Mouse (Mus musculus) forebrain, postnatal 0 days (tissue): Measurements from ENCODE around the gene Rprm. TPM values are rescaled to one million over a fixed set of nuclear protein-coding genes. Genes with fewer than 3 reads are reported as not detected.

ENCODE experiments used
- ATAC-seq: fragments of 200-750 bp; cut with Nextera tagmentation; 2 replicates; pipeline ENCODE4 v1.8.0; 2017; ENCODE audit warnings: mild to moderate bottlenecking, moderate library complexity
- DNase-seq: peaks from one replicate; pipeline ENCODE4 v3.0.0-alpha.2; 2015
- H3K27ac ChIP-seq: fragments of 300-500 bp; sonication (generic); 2 replicates; pipeline ENCODE4 v1.5.1; 2014; ENCODE audit warnings: low read depth, mild to moderate bottlenecking, antibody characterized with exemption, low read length, moderate library complexity, mixed read lengths
- H3K27me3 ChIP-seq: fragments of 300-500 bp; sonication (generic); 2 replicates; pipeline ENCODE4 v1.6.1; 2014; ENCODE audit warnings: mild to moderate bottlenecking, low read length, mixed read lengths; ENCODE audit not compliant: insufficient read depth
- H3K36me3 ChIP-seq: fragments of 300-500 bp; sonication (generic); 2 replicates; pipeline ENCODE4 v1.6.1; 2014; ENCODE audit warnings: mild to moderate bottlenecking, moderate library complexity; ENCODE audit not compliant: insufficient read depth
- H3K4me1 ChIP-seq: fragments of 300-500 bp; sonication (generic); 2 replicates; pipeline ENCODE4 v1.6.1; 2014; ENCODE audit warnings: antibody characterized with exemption; ENCODE audit not compliant: insufficient read depth
- H3K4me2 ChIP-seq: fragments of 300-500 bp; sonication (generic); 2 replicates; pipeline ENCODE4 v1.6.1; 2014; ENCODE audit warnings: low read depth, mild to moderate bottlenecking, moderate library complexity
- H3K4me3 ChIP-seq: fragments of 300-500 bp; sonication (generic); 2 replicates; pipeline ENCODE4 v1.5.1; 2014; ENCODE audit warnings: low read depth, low read length, mixed read lengths
- H3K9ac ChIP-seq: fragments of 300-500 bp; sonication (generic); 2 replicates; pipeline ENCODE4 v1.6.1; 2014; ENCODE audit warnings: mild to moderate bottlenecking
- H3K9me3 ChIP-seq: fragments of 300-500 bp; sonication (generic); 2 replicates; pipeline ENCODE4 v1.6.1; 2016; ENCODE audit warnings: low read length
- CTCF ChIP-seq: sonication (generic); IDR thresholded peaks from 2 replicates; pipeline ENCODE4 v1.5.1; 2016; ENCODE audit warnings: antibody characterized with exemption, control low read depth, low read depth
- WGBS: fragments of 180-500 bp; shearing (Covaris S2); extraction: QIAGEN DNeasy Blood & Tissue Kit; methylation state at CpG from one replicate; pipeline ENCODE4 v1.1.7; 2014; 5-methylcytosine and 5-hydroxymethylcytosine counted together
- polyA plus RNA-seq: library from polyadenylated mRNA; unstranded; fragments of >200 nt; fragmentation: Nextera tagmentation; extraction: Ambion mirVana; gene quantifications from 2 replicates; pipeline ENCODE4 v1.2.1, GENCODE M21; 2015
- total RNA-seq: library from RNA; depleted of rRNA; stranded (reverse); fragments of >200 nt; gene quantifications from 2 replicates; pipeline ENCODE4 v1.2.3, GENCODE M21; 2014

The Rprm gene
- total and polyA plus RNA-seq, 2 experiments from 2014 or later: 143 to 207 TPM

GRCm38 (mm10) chr2:54086254-54086653, 902 bp upstream of the Rprm start:
- Histone ChIP-seq H3K36me3 (no peaks in the 10 kb centered on the region), H3K27ac (no peak overlapping the region), H3K4me3 (no peak overlapping the region), H3K9me3 (no peaks in the 10 kb centered on the region), H3K27me3 (no peaks in the 10 kb centered on the region), H3K4me1 (peaks cover 4% of the 10 kb centered on the region; the same call in 1 of the 2 replicates), H3K4me2 (no peak overlapping the region), H3K9ac (no peak overlapping the region)
- 51% methylated on average over 4 of the region's 4 CpGs for WGBS
- ATAC-seq (no peak), DNase-seq (no peak)
- no peak for TF ChIP-seq CTCF

DNA sequence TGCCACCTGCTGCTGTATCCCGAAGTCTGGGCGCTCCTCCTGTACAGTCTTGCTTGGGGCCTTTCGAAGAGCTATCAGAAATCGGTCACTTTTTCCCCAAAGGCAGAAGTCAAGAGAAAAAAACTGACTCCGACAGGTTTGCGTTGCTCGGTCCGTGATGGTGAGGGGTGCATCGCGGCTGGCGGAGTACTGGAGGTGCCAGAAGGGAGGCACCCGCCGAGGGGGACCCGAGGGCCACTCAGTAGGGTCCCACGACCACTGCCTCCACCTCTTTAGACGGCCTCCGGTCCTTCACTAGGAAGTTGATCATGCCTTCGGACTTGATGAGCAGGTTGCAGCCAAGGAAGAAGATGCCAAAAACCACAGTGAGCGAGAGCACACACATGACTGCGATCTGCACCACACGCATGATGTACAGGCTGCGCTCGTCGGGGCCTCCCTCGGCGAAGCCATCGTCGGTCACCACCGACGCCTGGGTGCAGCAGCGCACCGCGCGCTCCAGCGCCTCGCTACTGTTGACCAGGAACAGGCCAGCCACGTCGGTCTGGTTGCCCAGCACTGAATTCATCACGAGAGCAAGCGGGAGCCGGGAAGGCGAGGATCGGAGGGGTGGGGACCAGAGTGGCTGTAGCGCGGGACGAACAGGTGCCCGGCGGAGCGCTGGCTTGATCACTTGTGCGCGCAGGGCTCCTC, 469 bp downstream of the Rprm start:
- Histone ChIP-seq H3K4me1 (peaks cover 4% of the 10 kb centered on the region; the same call in 1 of the 2 replicates), H3K9me3 (no peaks in the 10 kb centered on the region), H3K9ac (peak overlapping the region; percentile 68), H3K4me3 (peak overlapping the region; percentile 62), H3K27ac (peak overlapping the region; percentile 80), H3K36me3 (no peaks in the 10 kb centered on the region), H3K4me2 (peak overlapping the region; percentile 86), H3K27me3 (no peaks in the 10 kb centered on the region)
- DNase-seq (no peak), ATAC-seq (peak; percentile 83)
- TF ChIP-seq CTCF: no peak
- 1% methylated on average over 51 of the region's 51 CpGs for WGBS

GRCm38 (mm10) chr2:54083861-54084736, 1.3 kb downstream of the Rprm start:
- DNase-seq (peak; percentile 58), ATAC-seq (0 out of 2 replicates have a peak, but pooled peaks have one; percentile 1)
- H3K9me3 ChIP-seq: no peaks in the 10 kb centered on the region
- peak overlapping the region; percentile 68 for H3K9ac ChIP-seq
- no peaks in the 10 kb centered on the region for H3K27me3 ChIP-seq
- H3K4me3 ChIP-seq: peak overlapping the region; percentile 62
- TF ChIP-seq CTCF: no peak
- 1% methylated on average over 29 of the region's 29 CpGs for WGBS
- no peaks in the 10 kb centered on the region for H3K36me3 ChIP-seq
- peak overlapping the region; percentile 86 for H3K4me2 ChIP-seq
- peaks cover 4% of the 10 kb centered on the region; the same call in 1 of the 2 replicates for H3K4me1 ChIP-seq
- peak overlapping the region; percentile 80 for H3K27ac ChIP-seq

- H3K36me3 ChIP-seq: no peaks in the 10 kb centered on the region
- H3K4me2 ChIP-seq: no peak overlapping the region
- no peak overlapping the region for H3K4me3 ChIP-seq
- no peak overlapping the region for H3K27ac ChIP-seq
- ATAC-seq (no peak; the same call in 1 of the 2 replicates), DNase-seq (no peak)
- H3K9me3 ChIP-seq: no peaks in the 10 kb centered on the region
- 70% methylated on average over 7 of the region's 7 CpGs for WGBS
- peaks cover 2% of the 10 kb centered on the region; the same call in 1 of the 2 replicates for H3K4me1 ChIP-seq
- H3K9ac ChIP-seq: no peak overlapping the region
- no peak for TF ChIP-seq CTCF
- H3K27me3 ChIP-seq: no peaks in the 10 kb centered on the region
Measured at GRCm38 (mm10) chr2:54078961-54079360, 6.4 kb downstream of the Rprm start.

DNA sequence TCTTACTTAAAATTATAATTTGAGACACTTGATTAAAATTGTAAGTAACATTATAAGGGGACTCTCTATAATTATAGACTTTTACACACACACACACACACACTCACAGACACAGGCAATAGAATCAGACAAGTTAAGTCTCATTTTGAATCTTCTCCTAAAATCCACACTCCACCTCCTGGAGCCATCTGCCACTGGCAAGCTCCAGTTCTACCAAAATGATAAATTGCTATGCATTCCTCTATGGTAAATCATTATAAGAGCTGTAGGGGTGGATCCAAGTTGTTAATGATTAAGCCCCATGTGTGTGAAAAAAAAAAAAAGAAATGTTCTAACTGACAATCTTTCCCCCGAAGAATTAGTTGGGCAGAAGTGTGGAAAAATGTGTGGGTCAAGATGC, 13.8 kb downstream of the Rprm start:
- H3K4me1 ChIP-seq: no peaks in the 10 kb centered on the region
- no peak overlapping the region for H3K4me3 ChIP-seq
- no peak for DNase-seq
- H3K27me3 ChIP-seq: no peaks in the 10 kb centered on the region
- no peaks in the 10 kb centered on the region for H3K9me3 ChIP-seq
- H3K36me3 ChIP-seq: no peaks in the 10 kb centered on the region
- H3K4me2 ChIP-seq: no peak overlapping the region
- H3K27ac ChIP-seq: no peak overlapping the region
- peak; percentile 53; the same call in 1 of the 2 replicates for ATAC-seq
- 69% methylated on average over 1 of the region's 1 CpGs for WGBS
- H3K9ac ChIP-seq: no peak overlapping the region
- TF ChIP-seq CTCF: no peak

- Histone ChIP-seq H3K9me3 (no peaks in the 10 kb centered on the region), H3K4me3 (no peak overlapping the region), H3K36me3 (no peaks in the 10 kb centered on the region), H3K27ac (no peak overlapping the region), H3K27me3 (no peaks in the 10 kb centered on the region), H3K9ac (no peak overlapping the region), H3K4me1 (no peaks in the 10 kb centered on the region), H3K4me2 (no peak overlapping the region)
- ATAC-seq: no peak
- 18% methylated on average over 1 of the region's 1 CpGs for WGBS
- DNase-seq: no peak
- TF ChIP-seq CTCF: no peak
Measured at GRCm38 (mm10) chr2:54062421-54062820, 22.9 kb downstream of the Rprm start.

- Histone ChIP-seq H3K9ac (no peak overlapping the region), H3K4me3 (no peak overlapping the region), H3K4me2 (no peak overlapping the region), H3K27ac (no peak overlapping the region), H3K9me3 (no peaks in the 10 kb centered on the region), H3K36me3 (no peaks in the 10 kb centered on the region), H3K4me1 (no peaks in the 10 kb centered on the region), H3K27me3 (no peaks in the 10 kb centered on the region)
- DNase-seq (no peak), ATAC-seq (peak; percentile 36)
- TF ChIP-seq CTCF: no peak
Measured at GRCm38 (mm10) chr2:54061039-54061438, 24.3 kb downstream of the Rprm start.
